Mouse (Mus musculus): ENCODE data around the gene Grtp1. TPM values are rescaled to one million over a fixed set of nuclear protein-coding genes. Genes with fewer than 3 reads are reported as not detected.

The Grtp1 gene
- 1 to 10 TPM; 3.7 to 6.6 (median 4.6) TPM for total RNA-seq (2022)

- DNase-seq (ENCODE audit: low spot score), result no peak
These were observed at the start of gene Grtp1 for GRCm38 (mm10) chr8:13200301-13201012. Gene Grtp1 (minus strand): TSS chr8:13200620.

GRCm38 (mm10) chr8:13244343-13244880 lies 44.0 kb upstream of the Grtp1 start:
- DNase-seq (ENCODE audit: low spot score), result no peak

- DNase-seq (ENCODE audit: low spot score), result no peak
These were observed 42.8 kb upstream of the Grtp1 start for GRCm38 (mm10) chr8:13242985-13243870.

GRCm38 (mm10) chr8:13240691-13241090 lies 40.3 kb upstream of the Grtp1 start:
- DNase-seq (ENCODE audit: low spot score), result peak; percentile 63

GRCm38 (mm10) chr8:13240055-13240454 lies 39.6 kb upstream of the Grtp1 start:
- DNase-seq (ENCODE audit: low spot score), result no peak

GRCm38 (mm10) chr8:13234803-13235202 lies 34.4 kb upstream of the Grtp1 start:
- no peak for DNase-seq (ENCODE audit: low spot score)

GRCm38 (mm10) chr8:13230471-13230870 lies 30.1 kb upstream of the Grtp1 start:
- DNase-seq (ENCODE audit: low spot score), result no peak

GRCm38 (mm10) chr8:13229802-13230201 lies 29.4 kb upstream of the Grtp1 start:
- no peak for DNase-seq (ENCODE audit: low spot score)

- no peak for DNase-seq (ENCODE audit: low spot score)
These were observed 28.6 kb upstream of the Grtp1 start for GRCm38 (mm10) chr8:13228923-13229610.

- DNase-seq (ENCODE audit: low spot score), result no peak
These were observed 26.8 kb upstream of the Grtp1 start for GRCm38 (mm10) chr8:13227184-13227583.

- no peak for DNase-seq (ENCODE audit: low spot score)
These were observed 25.9 kb upstream of the Grtp1 start for GRCm38 (mm10) chr8:13226288-13226687.

- DNase-seq (ENCODE audit: low spot score), result no peak
These were observed 24.0 kb upstream of the Grtp1 start for GRCm38 (mm10) chr8:13224426-13224825.

GRCm38 (mm10) chr8:13218441-13218840 lies 18.0 kb upstream of the Grtp1 start:
- no peak for DNase-seq (ENCODE audit: low spot score)

- DNase-seq (ENCODE audit: low spot score), result no peak
These were observed 17.6 kb upstream of the Grtp1 start for GRCm38 (mm10) chr8:13217986-13218385.

GRCm38 (mm10) chr8:13217093-13217492 lies 16.7 kb upstream of the Grtp1 start:
- no peak for DNase-seq (ENCODE audit: low spot score)

- DNase-seq (ENCODE audit: low spot score), result no peak
These were observed 16.0 kb upstream of the Grtp1 start for GRCm38 (mm10) chr8:13216386-13216785.

- DNase-seq (ENCODE audit: low spot score), result peak; percentile 89
These were observed 13.3 kb upstream of the Grtp1 start for GRCm38 (mm10) chr8:13213479-13214268.

GRCm38 (mm10) chr8:13209770-13210169 lies 9.3 kb upstream of the Grtp1 start:
- peak; percentile 50 for DNase-seq (ENCODE audit: low spot score)

- DNase-seq (ENCODE audit: low spot score), result no peak
These were observed 8.4 kb upstream of the Grtp1 start for GRCm38 (mm10) chr8:13208627-13209355.

GRCm38 (mm10) chr8:13206290-13206689 lies 5.9 kb upstream of the Grtp1 start:
- no peak for DNase-seq (ENCODE audit: low spot score)
